Mouse (Mus musculus) embryo, embryonic 11 days (tissue): ENCODE results near the gene Slc13a5.

Experiments
- DNase-seq: peaks from one replicate; pipeline ENCODE4 v3.0.0-alpha.2; 2015

The Slc13a5 gene

GRCm38 (mm10) chr11:72196506-72196905 lies 70.5 kb downstream of the Slc13a5 start:
- DNase-seq: no peak

- no peak for DNase-seq
Observed at GRCm38 (mm10) chr11:72194259-72194658, 72.8 kb downstream of the Slc13a5 start.
